Mouse (Mus musculus): ENCODE data around the gene Stn1. TPM values are rescaled to one million over a fixed set of nuclear protein-coding genes. Genes with fewer than 3 reads are reported as not detected.

Stn1 gene
- polyA plus RNA-seq, 1 experiment from 2014 or later = 36.9 TPM

DNA sequence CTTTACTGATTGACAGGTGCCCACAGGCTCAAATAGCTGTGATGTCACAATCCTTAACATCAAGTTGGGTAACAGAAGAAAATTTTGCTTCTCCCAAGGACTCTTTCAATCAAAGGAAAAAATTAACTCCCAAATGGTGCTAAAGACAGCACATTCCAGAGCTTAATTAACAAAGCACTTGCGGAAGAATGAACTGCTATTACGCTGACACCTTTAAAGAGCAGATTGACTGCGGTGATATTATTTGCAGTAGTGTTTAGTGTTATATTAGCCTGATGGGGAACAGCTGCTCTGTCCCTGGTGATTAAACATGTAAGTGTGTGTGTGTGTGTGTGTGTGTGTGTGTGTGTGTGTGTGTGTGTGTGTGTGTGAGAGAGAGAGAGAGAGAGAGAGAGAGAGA, 7.7 kb upstream of the Stn1 start:
- no peak for DNase-seq (ENCODE audit: low spot score)

DNA sequence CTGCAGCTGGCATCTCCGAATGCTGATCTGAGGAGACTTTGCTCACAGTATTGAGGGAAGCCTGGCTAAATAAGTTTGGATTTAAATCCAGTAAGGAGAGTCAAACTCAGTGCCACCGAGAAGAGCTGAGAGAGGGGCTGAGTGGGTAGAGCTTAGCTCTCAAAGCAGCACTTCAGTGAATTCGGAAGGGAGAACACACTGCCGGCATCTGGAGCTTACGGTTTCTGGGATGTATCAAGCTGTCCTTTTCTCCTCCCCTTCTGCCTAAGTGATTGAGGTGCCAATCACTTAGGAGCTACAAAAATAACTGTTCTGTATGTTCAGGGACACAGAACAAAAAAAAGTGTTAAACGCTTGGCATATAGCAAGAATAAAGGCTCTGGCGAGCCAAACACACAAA, 5.1 kb upstream of the Stn1 start:
- DNase-seq (ENCODE audit: low spot score) = no peak

DNA sequence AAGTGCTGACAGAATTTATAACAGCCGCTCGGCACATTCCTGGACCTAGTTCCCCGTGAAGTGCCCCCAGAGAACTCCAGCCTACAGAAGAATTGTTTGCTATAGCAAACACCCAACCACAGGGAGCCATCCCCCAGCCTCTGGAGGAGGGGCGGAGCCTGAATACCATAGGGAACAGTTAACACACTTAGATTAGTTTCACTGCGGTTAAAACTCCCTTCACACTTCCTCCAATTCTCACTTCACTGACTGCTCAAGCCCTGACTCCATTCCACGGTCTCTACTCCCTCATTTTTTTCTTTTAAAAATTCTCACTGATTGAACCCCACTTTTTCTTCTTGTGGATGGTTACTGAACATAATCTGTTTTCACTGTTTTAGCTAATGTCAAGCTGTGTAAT, 1.5 kb upstream of the Stn1 start:
- DNase-seq (ENCODE audit: low spot score) = peak; percentile 52

DNA sequence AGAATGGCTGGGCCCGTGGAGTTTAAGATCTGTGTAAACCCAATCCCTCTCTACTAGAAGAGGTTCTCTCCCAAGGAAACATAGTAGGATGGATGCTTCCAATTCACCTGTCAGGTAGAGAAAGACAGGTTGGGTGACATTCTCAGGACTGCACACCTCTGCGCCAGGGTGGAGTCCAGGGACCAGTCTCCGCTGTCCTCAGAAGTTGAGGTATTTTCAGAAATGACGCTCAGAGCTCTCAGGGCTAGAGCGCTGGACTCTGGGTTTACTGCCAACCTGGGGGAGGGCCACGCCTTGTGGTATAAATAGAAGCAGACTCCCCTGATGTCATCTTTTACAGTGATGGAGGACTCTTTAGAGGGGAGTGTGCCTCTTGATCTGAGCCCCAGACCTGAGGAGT, 572 bp upstream of the Stn1 start:
- DNase-seq (ENCODE audit: low spot score) = no peak

DNA sequence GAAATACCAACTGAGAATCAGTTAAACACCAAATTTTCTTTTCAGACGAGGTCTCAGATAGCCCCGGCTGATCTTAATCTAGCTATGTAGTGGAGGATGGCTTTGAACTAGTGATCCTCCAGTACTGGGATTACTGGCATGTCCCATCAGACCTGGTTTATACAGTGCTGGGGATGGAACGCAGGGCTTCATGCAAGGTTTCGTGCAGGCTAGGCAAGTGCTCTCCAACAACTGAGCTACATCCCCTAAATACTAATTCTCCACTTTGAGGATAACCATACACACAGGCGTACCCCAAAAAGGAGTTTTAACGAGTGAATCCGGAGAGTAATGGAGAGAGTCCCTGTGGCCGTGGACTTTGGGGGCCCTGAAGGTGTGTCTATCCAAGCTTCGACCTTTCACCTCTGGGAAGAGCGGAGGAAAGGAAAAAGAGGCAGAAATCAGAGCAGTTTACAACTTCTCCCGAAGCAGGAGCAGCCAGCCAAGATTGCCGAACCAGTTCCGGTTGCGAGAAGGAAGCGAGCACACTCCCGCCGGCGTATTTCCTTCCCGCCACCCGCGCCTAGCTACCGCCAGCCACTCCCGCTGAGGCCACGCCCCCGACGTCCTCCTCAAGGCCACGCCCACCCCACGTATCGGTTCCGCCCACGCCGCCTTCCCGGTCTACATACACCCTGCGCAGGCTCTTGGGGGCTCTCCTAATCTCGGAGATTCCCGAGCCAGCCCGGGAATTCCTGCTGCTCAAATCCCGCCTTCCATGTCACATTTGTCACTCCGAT, 597 bp downstream of the Stn1 start:
- peak; percentile 96 for DNase-seq (ENCODE audit: low spot score)

DNA sequence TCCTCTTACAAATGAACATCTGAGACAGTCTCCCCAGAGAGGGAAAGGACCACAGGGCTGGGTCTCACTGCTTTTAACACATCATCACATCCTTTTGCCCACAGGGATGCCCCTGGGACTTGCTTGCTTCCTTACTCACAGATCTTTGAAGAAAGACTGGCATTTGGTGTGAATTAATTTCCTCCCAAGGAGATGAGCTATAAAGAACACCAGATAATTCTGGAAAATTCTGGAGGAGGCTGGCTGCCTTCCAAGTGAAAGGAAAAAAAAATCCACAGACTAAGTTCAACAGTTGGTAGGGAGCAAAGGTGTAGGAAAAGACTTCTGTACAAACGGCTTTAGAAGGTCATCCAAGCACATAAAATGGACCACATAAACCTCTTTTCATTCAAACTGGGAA, 3.2 kb downstream of the Stn1 start:
- no peak for DNase-seq (ENCODE audit: low spot score)

DNA sequence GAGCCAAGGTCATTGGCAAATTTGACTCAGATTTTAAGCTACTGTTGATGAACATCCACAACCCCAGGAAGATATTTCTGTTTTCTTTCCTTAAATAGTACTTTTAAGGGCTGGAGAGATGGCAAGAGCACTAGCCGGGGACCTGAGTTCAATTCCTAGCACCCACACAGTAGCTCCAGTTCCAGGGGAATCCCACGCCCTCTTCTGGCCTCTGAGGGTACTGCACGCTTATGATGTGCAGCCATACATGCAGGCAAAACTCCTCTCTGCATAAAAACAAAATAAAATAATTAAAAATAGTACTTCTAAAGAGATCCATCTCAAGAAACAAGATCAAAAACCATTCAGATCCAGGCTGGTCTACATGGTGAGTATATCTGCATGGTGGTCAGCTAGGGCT, 4.9 kb downstream of the Stn1 start:
- peak; percentile 20 for DNase-seq (ENCODE audit: low spot score)

DNA sequence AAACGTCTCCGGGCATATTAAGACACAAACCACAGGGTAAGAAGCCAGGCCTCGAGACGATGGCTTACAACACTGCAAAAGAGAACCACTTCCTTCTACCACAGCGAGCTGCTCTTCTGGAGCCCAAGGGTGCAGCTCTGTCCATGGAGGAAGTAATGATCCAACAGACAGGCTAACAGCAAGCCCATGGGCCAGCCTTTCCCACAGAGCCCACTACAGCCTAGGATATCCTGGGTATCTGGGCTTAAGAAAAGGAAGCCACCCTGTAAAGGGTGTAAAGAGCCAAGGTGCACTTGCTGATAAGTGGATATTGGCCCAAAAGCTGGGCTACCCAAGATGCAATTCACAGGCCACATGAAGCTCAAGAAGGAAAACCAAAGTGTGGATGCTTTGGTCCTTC, 6.0 kb downstream of the Stn1 start:
- DNase-seq (ENCODE audit: low spot score) = peak; percentile 52

DNA sequence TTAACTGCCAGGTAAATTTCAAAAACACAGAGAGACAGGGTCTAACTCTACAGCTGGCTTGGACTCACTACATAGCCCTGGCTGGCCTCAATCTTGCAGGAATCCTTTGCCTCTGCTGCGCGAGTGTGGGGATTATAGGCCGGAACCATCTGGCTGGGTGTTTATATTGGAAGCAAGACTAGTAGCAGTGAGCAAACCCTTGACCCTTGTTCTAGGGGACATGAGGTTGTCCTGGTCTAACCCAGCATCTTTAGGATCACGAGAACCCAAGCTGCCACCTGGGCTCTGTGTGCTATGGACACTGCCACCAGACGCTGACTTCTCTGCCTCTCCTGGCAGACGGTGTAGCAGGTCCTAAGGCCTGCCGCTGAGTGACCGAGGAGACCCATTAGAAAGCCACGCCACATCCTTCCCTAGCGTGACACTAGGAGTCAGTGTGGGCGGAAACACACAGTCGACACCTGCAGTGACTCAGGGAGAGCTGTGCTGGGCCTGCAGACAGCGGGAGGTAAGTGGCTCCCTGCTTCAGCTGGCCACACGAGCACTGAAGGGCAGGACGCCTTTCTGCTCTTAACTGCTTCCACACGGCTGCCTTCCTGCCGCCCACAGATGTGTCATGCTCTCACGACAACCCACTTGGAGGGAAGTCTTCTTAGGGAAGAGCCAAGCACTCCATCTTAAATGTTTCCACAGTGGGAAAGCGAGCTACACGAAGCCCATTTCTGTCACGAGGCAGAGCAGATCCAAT, 10.9 kb downstream of the Stn1 start:
- DNase-seq (ENCODE audit: low spot score) = peak; percentile 67

DNA sequence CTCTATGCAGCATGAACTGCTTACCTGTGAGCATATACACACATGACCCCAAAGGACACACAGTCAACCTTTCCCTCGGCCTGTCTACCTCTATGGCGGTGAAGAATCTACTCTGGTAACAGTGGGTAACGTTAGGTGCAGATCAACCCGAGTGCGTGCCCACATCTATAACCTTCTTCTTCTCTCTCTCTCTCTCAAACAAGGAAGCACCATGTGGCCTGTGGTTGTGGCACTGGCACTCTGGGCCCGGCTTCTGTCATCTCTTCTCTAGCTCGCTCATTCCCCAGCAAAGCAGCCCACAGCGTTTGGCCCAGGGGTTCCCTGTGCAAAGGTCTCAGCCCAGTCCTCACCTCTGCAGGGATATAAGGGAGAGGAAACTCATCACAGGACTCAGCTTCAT, 12.4 kb downstream of the Stn1 start:
- peak; percentile 54 for DNase-seq (ENCODE audit: low spot score)

DNA sequence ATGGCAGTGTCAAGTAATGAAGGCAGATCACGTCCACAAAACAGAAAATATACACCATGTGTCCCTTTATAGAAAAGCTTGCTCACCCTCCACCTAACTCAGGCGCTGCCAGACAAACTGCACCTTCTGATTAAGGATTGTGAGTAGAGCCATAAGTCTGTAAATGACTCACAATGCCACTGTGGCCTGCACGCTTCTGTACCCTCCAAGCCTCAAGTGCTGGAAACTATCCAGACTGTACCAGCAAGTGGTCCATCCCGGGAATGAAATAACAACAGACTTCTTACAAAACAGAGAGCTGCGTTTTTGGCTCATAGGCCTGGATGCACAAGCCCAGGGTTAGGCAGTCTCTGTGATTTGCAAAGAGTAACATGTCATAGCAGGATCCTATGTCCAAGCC, 15.9 kb downstream of the Stn1 start:
- no peak for DNase-seq (ENCODE audit: low spot score)

DNA sequence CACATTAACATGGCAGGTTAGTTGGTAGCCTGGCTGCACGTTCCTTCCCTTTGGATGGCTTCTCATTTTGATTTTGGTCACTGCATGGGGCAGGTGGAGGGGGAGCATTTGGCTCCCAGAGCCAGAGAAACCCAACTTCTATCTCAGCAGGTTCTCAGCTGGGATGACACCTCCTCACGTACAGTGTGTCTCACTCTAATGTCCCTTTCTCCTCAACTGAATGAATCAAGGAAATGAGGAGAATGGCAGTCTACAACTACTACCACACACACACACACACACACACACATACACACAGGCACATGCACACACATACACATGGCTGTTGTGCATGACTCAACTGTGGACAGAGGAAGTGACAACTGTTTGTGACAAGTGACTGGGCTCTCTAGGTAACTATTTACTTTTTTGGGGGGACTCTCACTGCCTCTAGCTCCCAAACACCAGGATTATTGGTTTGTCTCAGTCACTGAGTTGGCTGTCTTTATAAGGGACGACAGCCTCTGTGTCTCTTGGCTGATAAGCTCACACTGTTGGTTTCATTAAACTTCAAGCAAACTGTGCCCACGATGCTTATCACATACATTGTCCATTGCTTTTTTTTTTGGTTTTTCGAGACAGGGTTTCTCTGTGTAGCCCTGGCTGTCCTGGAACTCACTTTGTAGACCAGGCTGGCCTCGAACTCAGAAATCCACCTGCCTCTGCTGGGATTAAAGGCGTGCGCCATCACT, 18.0 kb downstream of the Stn1 start:
- no peak for DNase-seq (ENCODE audit: low spot score)

DNA sequence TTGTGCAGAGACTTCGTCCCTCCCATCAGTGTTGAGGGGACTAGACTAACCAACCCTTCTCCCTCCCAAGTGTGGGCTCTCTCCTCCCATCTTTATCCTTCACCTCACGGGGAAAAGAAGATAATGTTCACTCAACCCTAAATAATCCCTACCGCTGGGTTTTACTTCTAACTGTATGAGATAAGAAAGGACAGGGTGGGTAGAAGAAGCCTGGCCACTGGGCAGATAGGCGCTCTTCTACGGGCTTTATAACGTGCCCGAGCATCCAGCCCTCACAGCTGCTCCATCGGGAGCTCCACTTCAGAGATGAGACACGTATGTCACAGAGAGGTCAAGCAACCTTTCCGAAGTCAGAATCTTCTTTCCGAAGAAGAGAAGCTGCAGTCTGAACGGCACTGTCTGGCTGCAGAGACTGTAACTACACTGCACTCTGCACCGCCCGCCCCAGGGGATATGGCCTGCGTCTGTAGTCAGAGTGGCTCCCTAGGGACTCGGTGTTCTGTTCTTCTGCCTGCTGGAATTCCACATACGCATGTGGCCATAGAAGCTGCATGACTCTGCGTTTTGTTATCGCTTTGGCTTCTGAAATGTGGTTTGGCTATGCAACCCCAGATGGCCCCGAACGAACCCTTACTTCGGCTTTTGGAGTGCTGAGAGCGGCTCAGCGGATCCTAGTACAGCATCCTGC, 18.7 kb downstream of the Stn1 start:
- DNase-seq (ENCODE audit: low spot score) = no peak

DNA sequence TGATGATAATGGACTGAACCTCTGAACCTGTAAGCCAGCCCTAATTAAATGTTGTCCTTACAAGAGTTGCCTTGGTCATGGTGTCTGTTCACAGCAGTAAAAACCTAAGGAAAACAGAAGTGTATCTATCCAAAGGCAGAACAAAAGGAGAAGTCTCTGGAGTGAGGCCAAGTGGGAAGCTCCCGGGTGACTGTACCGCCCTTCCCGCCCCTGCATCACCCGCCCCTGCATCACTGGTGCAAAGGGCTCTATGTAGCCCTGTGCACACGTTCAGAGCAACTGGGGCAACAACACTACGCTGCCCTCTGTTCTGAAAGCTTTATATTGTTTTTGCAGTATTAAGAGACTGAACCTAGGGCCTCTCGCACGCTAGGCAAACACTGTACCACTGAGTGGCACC, 19.7 kb downstream of the Stn1 start:
- no peak for DNase-seq (ENCODE audit: low spot score)

DNA sequence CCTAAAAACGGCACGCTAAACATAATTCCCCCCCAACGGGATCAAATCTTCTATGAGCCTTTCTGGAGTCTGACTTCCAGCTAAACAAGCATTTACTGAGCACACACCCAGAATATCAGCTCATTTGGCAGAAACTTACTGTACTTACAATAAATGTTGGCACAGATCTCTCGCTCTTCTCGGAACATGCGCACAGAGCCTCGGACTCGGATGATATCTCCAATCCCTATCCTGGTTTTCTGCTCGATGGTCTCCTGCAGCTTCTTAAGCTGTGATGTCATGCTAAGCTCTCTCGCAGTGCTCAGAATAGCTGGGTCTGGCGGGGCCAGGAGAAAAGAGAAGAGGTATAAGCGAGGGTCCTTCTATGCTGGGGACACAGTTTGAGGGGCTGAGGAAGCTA, 20.4 kb downstream of the Stn1 start:
- DNase-seq (ENCODE audit: low spot score) = no peak

DNA sequence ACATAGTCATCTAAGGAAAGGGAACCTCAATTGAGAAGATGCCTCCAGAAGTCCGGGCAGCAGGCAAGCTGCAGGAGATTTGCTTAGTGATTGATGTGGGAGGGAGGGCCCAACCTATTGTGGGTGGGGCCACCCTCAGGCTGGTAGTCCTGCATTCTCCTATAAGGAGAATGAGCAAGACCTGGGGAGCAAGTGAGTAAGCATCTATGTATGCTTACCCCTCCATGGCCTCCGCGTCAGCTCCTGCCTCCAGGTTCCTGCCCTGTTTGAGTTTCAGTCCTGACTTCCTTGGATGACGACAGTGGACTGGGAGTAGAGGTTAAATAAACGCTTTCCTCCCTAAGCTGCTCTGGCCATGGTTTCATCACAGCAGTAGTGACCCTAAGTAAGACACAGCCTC, 22.2 kb downstream of the Stn1 start:
- no peak for DNase-seq (ENCODE audit: low spot score)

DNA sequence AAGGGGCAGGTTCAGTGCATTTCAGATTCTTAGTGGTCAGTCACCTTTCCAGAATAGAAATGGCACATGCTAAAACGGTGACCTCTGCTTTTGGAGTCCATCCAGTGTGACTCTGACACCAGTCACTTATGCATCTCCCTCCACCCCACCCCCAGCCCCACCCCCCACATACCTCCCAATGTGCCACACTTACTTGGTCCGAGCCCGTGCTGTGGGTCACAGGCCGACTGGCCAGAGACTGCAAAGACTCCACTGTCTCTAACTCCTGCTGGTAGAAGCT, 23.7 kb downstream of the Stn1 start:
- DNase-seq (ENCODE audit: low spot score) = no peak

DNA sequence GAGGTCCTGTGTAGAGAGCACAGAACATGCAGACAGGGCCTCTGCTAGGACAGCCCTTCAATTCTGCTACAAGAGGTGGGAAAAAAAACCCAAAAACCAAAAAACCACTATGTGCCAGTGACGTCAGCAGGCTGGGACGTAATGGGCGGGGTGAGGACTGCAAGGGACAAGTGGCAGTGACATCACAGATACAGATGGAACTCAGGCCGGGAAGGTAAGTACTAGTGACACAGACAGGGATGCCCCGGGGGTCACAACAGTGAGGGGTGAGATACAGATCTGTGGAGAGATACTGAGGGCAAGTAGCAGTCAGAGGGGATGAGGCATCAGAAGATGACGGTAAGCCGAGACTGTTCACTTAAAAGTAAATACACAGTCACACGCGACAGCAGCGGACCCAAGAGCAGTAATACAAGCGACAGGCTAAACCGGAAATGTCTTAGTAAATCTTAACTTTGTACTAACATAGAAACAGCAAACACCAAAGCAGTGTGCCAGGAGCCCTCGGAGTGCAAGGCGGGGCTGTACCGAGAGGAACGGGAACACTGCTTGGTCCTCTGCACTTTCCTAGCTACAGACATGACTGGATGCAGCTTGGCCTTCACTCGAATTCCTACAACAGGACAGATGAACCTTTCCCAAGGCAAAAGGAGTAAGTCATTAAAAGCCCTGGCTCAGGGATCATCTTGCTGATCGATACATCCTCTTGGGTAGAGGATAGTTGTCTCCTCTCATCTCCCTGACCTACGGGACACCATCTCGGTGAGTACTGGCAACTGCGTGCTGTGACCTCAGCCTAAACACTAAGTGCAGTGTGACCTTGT, 24.3 kb downstream of the Stn1 start:
- no peak for DNase-seq (ENCODE audit: low spot score)

DNA sequence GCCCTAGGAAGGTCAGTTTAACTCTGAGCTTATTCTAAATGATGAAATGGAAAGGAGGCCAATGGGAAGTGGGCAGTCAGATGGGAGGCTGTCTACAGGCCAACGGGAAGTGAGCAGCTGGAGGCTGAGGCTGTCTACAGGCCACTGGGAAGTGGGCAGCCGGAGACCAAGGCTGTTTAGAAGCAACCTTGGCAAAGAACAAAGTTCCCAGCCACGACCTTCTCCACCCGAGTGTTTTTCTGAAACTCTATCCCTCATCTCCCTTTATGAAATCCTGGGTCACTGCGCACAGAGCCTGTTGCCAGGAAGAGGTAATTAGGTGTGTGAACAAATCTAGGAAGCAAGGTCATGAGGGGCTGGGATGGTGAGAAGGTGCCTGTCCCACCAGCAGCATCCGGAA, 25.3 kb downstream of the Stn1 start:
- DNase-seq (ENCODE audit: low spot score) = no peak

DNA sequence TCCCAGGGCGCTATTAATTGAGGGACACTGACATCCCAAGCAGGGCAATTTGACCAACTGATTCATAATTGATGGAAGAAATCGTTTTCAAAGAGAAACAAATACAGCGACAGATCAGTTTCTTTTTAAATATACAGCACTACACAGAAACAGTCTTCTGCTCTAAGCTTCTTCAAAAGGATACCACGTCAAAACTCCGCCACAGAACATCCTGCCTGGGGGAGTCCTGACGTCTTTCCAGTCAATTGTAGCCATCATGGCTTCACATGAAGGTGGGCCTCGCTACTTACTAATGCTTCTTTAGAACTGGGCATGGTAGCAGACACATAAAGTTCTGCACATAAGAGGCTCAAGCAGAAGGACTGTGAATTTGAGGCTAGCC, 26.0 kb downstream of the Stn1 start:
- peak; percentile 80 for DNase-seq (ENCODE audit: low spot score)

Data from thymus, postnatal 0 days (tissue).